Mouse (Mus musculus) MEL (cell line): Measurements from ENCODE around the gene Tmx1. TPM values are rescaled to one million over a fixed set of nuclear protein-coding genes. Genes with fewer than 3 reads are reported as not detected.

Experiments used
- DNase-seq: peaks from one replicate; pipeline ENCODE4 v3.0.0; 2011; ENCODE audit warnings: low read depth, low spot score
- H3K27ac ChIP-seq: 2 replicates; pipeline ENCODE4 v1.5.1; 2012; ENCODE audit warnings: low read depth, mild to moderate bottlenecking, control low read depth, low read length, moderate library complexity; ENCODE audit not compliant: control insufficient read depth
- H3K27me3 ChIP-seq, 2 experiments: fragments of 150-350 bp in 1 of 2; sonication (generic) in 1 of 2; 2 replicates each; pipeline ENCODE4 v1.6.1; 2012; ENCODE audit warnings: low read length in 2 of 2, mild to moderate bottlenecking in 2 of 2, improper control_type of control experiment in 1 of 2, moderate library complexity in 1 of 2; ENCODE audit not compliant: insufficient read depth in 2 of 2, control insufficient read depth in 1 of 2
- H3K36me3 ChIP-seq, 2 experiments: 2 replicates each; pipeline ENCODE4 v1.6.1; 2012 to 2014; ENCODE audit warnings: low read length in 2 of 2, improper control_type of control experiment in 1 of 2, inconsistent platforms in 1 of 2, mild to moderate bottlenecking in 1 of 2; ENCODE audit not compliant: insufficient read depth in 2 of 2, control insufficient read depth in 1 of 2
- H3K4me1 ChIP-seq, 2 experiments: fragments of 150-350 bp in 1 of 2; sonication (generic) in 1 of 2; 2 replicates each; pipeline ENCODE4 v1.6.1; 2012; ENCODE audit warnings: low read length in 2 of 2, improper control_type of control experiment in 1 of 2, mild to moderate bottlenecking in 1 of 2; ENCODE audit not compliant: insufficient read depth in 2 of 2, control insufficient read depth in 1 of 2
- H3K4me3 ChIP-seq, 2 experiments: fragments of 150-350 bp in 1 of 2; sonication (generic) in 1 of 2; 2 replicates each; pipeline ENCODE4 v1.5.1; 2012; ENCODE audit warnings: low read depth in 2 of 2, low read length in 2 of 2, mild to moderate bottlenecking in 2 of 2, moderate library complexity in 2 of 2, control low read depth in 1 of 2, improper control_type of control experiment in 1 of 2; ENCODE audit not compliant: control insufficient read depth in 1 of 2, insufficient read depth in 1 of 2
- H3K79me2 ChIP-seq: 2 replicates; pipeline ENCODE4 v1.6.1; 2012; ENCODE audit warnings: mild to moderate bottlenecking, low read length, moderate library complexity; ENCODE audit not compliant: control insufficient read depth, poor library complexity, insufficient read depth
- H3K9ac ChIP-seq: 2 replicates; pipeline ENCODE4 v1.6.1; 2012; ENCODE audit warnings: low read depth, mild to moderate bottlenecking, control low read depth, low read length, moderate library complexity; ENCODE audit not compliant: control insufficient read depth, poor library complexity, severe bottlenecking
- H3K9me3 ChIP-seq: fragments of 150-350 bp; sonication (generic); replicated peaks from 2 replicates; pipeline ENCODE4 v1.6.1; 2012; ENCODE audit warnings: mild to moderate bottlenecking, low read length, improper control_type of control experiment, moderate library complexity; ENCODE audit not compliant: insufficient read depth
- CHD2 ChIP-seq: IDR thresholded peaks from 2 replicates; pipeline ENCODE4 v1.6.1; 2011; ENCODE audit warnings: low read length, improper control_type of control experiment
- CTCF ChIP-seq, 3 experiments: IDR thresholded peaks in 2 of 3; conservative IDR thresholded peaks in 1 of 3; 2 replicates each; pipeline ENCODE4 v1.5.1; 2011 to 2012; ENCODE audit warnings: low read length in 3 of 3, low read depth in 2 of 3, mild to moderate bottlenecking in 2 of 3, improper control_type of control experiment in 1 of 3, inconsistent platforms in 1 of 3, mixed read lengths in 1 of 3, moderate library complexity in 1 of 3; ENCODE audit not compliant: control insufficient read depth in 1 of 3, insufficient read depth in 1 of 3, poor library complexity in 1 of 3, severe bottlenecking in 1 of 3
- ELF1 ChIP-seq: IDR thresholded peaks from 2 replicates; pipeline ENCODE4 v1.6.1; 2014; ENCODE audit warnings: low read depth, mild to moderate bottlenecking, inconsistent platforms, low read length, improper control_type of control experiment, moderate library complexity
- EP300 ChIP-seq, 2 experiments: IDR thresholded peaks; 2 replicates each; pipeline ENCODE4 v1.6.1; 2011; ENCODE audit warnings: improper control_type of control experiment in 2 of 2, low read length in 2 of 2, low read depth in 1 of 2, mild to moderate bottlenecking in 1 of 2
- GABPA ChIP-seq: IDR thresholded peaks from 2 replicates; pipeline ENCODE4 v1.6.1; 2012; ENCODE audit warnings: low read depth, mild to moderate bottlenecking, inconsistent platforms, low read length, improper control_type of control experiment, moderate library complexity
- GATA1 ChIP-seq: IDR thresholded peaks from 2 replicates; pipeline ENCODE4 v1.6.1; 2011; ENCODE audit warnings: low read depth, low read length, improper control_type of control experiment
- JUND ChIP-seq: IDR thresholded peaks from 2 replicates; pipeline ENCODE4 v1.6.1; 2011; ENCODE audit warnings: low read depth, mild to moderate bottlenecking, improper control_type of control experiment, low read length
- MAZ ChIP-seq: IDR thresholded peaks from 2 replicates; pipeline ENCODE4 v1.6.1; 2012; ENCODE audit warnings: low read depth, mild to moderate bottlenecking, inconsistent platforms, low read length, improper control_type of control experiment
- NELFE ChIP-seq: IDR thresholded peaks from 2 replicates; pipeline ENCODE4 v1.6.1; 2011; ENCODE audit warnings: low read depth, low read length, improper control_type of control experiment
- NRF1 ChIP-seq: IDR thresholded peaks from 2 replicates; pipeline ENCODE4 v1.6.1; 2014; ENCODE audit warnings: low read depth, mild to moderate bottlenecking, inconsistent platforms, low read length, improper control_type of control experiment, moderate library complexity; ENCODE audit not compliant: poor library complexity, insufficient read depth, severe bottlenecking
- POLR2AphosphoS5 ChIP-seq: IDR thresholded peaks from 2 replicates; pipeline ENCODE4 v1.6.1; 2012; ENCODE audit warnings: low read depth, borderline replicate concordance, mild to moderate bottlenecking, inconsistent platforms, low read length, moderate library complexity, mixed read lengths
- RAD21 ChIP-seq: IDR thresholded peaks from 2 replicates; pipeline ENCODE4 v1.6.1; 2011; ENCODE audit warnings: mild to moderate bottlenecking, low read depth, low read length, improper control_type of control experiment
- RCOR1 ChIP-seq: IDR thresholded peaks from 2 replicates; pipeline ENCODE4 v1.6.1; 2012; ENCODE audit warnings: low read depth, mild to moderate bottlenecking, inconsistent platforms, low read length, improper control_type of control experiment
- TAL1 ChIP-seq: IDR thresholded peaks from 2 replicates; pipeline ENCODE4 v1.6.1; 2012; ENCODE audit warnings: mild to moderate bottlenecking, inconsistent platforms, low read length, moderate library complexity, mixed read lengths
- USF1 ChIP-seq: IDR thresholded peaks from 2 replicates; pipeline ENCODE4 v1.6.1; 2014; ENCODE audit warnings: low read depth, mild to moderate bottlenecking, inconsistent platforms, low read length, improper control_type of control experiment, moderate library complexity
- ZC3H11A ChIP-seq: IDR thresholded peaks from 2 replicates; pipeline ENCODE4 v1.6.1; 2012; ENCODE audit warnings: low read depth, mild to moderate bottlenecking, inconsistent platforms, low read length, improper control_type of control experiment
- ZMIZ1 ChIP-seq: IDR thresholded peaks from 2 replicates; pipeline ENCODE4 v1.6.1; 2012; ENCODE audit warnings: low read depth, mild to moderate bottlenecking, inconsistent platforms, low read length, improper control_type of control experiment, moderate library complexity
- polyA plus RNA-seq, 2 experiments: library from polyadenylated mRNA; stranded (reverse) in 1 of 2; unstranded in 1 of 2; fragments of >175 nt in 1 of 2; fragments of >200 nt in 1 of 2; gene quantifications; 2 replicates each; pipeline versions ENCODE4 v1.2.1 to v1.2.4; 2012; ENCODE audit warnings: low replicate concordance in 2 of 2, low read depth in 1 of 2; ENCODE audit not compliant: insufficient read length in 2 of 2, insufficient read depth in 1 of 2, missing spikeins in 1 of 2
- total RNA-seq: library from RNA; depleted of rRNA; stranded (reverse); fragments of 300-350 nt; gene quantifications from 2 replicates; pipeline ENCODE4 v1.2.3, GENCODE M21; 2012

Tmx1 gene
- total and polyA plus RNA-seq, 3 experiments, result 51.9 to 71.6 TPM; not detected in 1

DNA sequence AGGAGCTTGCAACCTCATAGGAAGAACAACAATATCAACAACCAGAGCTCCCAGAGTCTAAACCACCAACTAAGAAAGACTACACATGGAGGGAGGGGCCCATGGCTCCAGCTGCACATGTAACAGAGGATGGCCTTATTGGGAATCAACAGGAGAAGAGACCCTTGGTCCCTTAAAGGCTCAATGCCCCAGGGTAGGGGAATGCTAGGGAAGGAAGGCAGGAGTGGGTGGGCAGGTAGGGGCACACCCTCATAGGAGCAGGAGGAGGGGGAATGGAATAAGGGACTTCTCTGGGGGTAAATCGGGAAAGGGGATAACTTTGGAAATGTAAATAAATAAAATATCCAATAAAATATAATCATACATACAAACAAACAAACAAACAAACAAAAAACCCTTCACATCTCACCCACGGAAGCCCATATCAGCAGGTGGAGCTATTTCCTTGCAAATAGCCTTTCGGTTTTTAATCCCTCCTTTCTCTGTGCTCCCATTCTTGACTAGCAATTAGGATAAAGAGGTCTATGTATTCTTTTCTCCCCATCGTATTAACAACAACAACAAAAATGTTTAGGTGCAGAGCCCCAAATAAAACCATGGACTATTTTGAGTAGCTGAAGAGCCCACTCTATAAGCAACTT, 42.5 kb downstream of the Tmx1 start:
- H3K9me3 ChIP-seq, result no peaks in the 10 kb centered on the region
- H3K4me1 ChIP-seq, result 0 out of 4 replicates have a peak, but pooled peaks cover 0 to 3% of the 10 kb centered on the region in 2 experiments
- no peak overlapping the region for H3K27ac ChIP-seq
- H3K9ac ChIP-seq, result no peak overlapping the region
- no peak for TF ChIP-seq RCOR1
- TF ChIP-seq GATA1, result no peak
- peak; percentile 53 for TF ChIP-seq RAD21
- no peak for TF ChIP-seq ZMIZ1
- peak; percentile 48; the same call in 1 of the 2 replicates for TF ChIP-seq ZC3H11A
- peak in 2 of 3 experiments; percentile 14 to 47; a peak in 2 of 6 replicates for TF ChIP-seq CTCF (IDR thresholded peaks at IDR 0.05 in 2 of 3, conservative IDR thresholded peaks at IDR 0.05 in 1 of 3; ENCODE audit: control insufficient read depth in 1 of 3, insufficient read depth in 1 of 3, low read depth in 2 of 3, low read length in 3 of 3, poor library complexity in 1 of 3, severe bottlenecking in 1 of 3)
- H3K4me3 ChIP-seq, result no peak overlapping the region
- no peaks in the 10 kb centered on the region for H3K36me3 ChIP-seq
- no peak for DNase-seq
- peaks cover 11 to 14% of the 10 kb centered on the region in 2 experiments for H3K27me3 ChIP-seq
- H3K79me2 ChIP-seq, result no peaks in the 10 kb centered on the region

DNA sequence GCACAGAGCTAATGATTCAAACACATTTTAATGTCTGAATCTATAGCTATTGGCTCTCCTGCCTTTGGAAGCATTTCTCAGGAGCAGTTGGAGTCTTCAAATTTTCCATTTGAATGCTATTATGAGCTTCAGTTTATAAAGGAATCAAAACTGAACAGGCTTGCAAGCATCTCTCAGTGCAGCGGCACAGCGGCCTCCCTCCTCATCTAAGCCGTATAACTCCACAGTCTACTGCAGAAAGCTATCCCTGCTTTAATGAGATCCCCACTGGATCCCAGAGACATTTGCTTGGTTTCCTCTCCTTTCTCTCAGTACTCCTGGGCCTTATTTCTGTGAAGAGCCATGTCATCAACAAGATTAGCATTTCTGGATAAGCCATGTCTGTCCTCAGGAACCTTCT, 45.2 kb downstream of the Tmx1 start:
- H3K36me3 ChIP-seq, result no peaks in the 10 kb centered on the region
- H3K4me1 ChIP-seq, result 0 out of 4 replicates have a peak, but pooled peaks cover 0 to 3% of the 10 kb centered on the region in 2 experiments
- H3K9ac ChIP-seq, result no peak overlapping the region
- no peak overlapping the region for H3K4me3 ChIP-seq
- DNase-seq, result no peak
- H3K79me2 ChIP-seq, result no peaks in the 10 kb centered on the region
- no peak for TF ChIP-seq TAL1
- TF ChIP-seq ZC3H11A, result no peak
- no peak for TF ChIP-seq NELFE
- no peak for TF ChIP-seq USF1
- TF ChIP-seq POLR2AphosphoS5, result no peak
- no peak for TF ChIP-seq ELF1
- TF ChIP-seq GATA1, result no peak
- no peak for TF ChIP-seq MAZ
- TF ChIP-seq JUND, result no peak
- no peak for TF ChIP-seq NRF1
- no peak for TF ChIP-seq CHD2
- no peak for TF ChIP-seq EP300 (IDR thresholded peaks at IDR 0.05; ENCODE audit: low read depth in 1 of 2, low read length in 2 of 2)
- no peak for TF ChIP-seq ZMIZ1
- no peak for TF ChIP-seq GABPA
- peaks cover 2 to 13% of the 10 kb centered on the region in 2 experiments for H3K27me3 ChIP-seq
- no peak overlapping the region for H3K27ac ChIP-seq
- H3K9me3 ChIP-seq, result no peaks in the 10 kb centered on the region
